Mouse (Mus musculus) naive thymus-derived CD4-positive, alpha-beta T cell, adult 2 months (primary cell): ENCODE measurements around the gene Tfdp2.
A peak's percentile ranks its signal among the peaks of the same experiment; 100 is the strongest.
"Not testable (repeated sequence)": the region's sequence is repeated elsewhere in the genome, so short reads cannot be mapped to it uniquely, and the experiment has no call there.

Experiments used
- DNase-seq: peaks from one replicate; pipeline ENCODE4 v3.0.0-alpha.2; 2011; ENCODE audit warnings: low read depth

The Tfdp2 gene

GRCm38 (mm10) chr9:96195885-96196622 lies at the start of gene Tfdp2:
Gene Tfdp2 (plus strand): TSS chr9:96196275.
- peak; percentile 88 for DNase-seq

- DNase-seq, result no peak
Measured at GRCm38 (mm10) chr9:96152801-96153200, 43.3 kb upstream of the Tfdp2 start.

- no peak for DNase-seq
Measured at GRCm38 (mm10) chr9:96158431-96158830, 37.6 kb upstream of the Tfdp2 start.

GRCm38 (mm10) chr9:96159047-96159446 lies 37.0 kb upstream of the Tfdp2 start:
- DNase-seq, result no peak

- no peak for DNase-seq
Measured at GRCm38 (mm10) chr9:96160767-96161166, 35.3 kb upstream of the Tfdp2 start.

GRCm38 (mm10) chr9:96162421-96162820 lies 33.7 kb upstream of the Tfdp2 start:
- no peak for DNase-seq

GRCm38 (mm10) chr9:96163443-96163842 lies 32.6 kb upstream of the Tfdp2 start:
- DNase-seq, result no peak

- DNase-seq, result not testable (repeated sequence)
Measured at GRCm38 (mm10) chr9:96163983-96164382, 32.1 kb upstream of the Tfdp2 start.

- DNase-seq, result peak; percentile 82
Measured at GRCm38 (mm10) chr9:96167168-96167585, 28.9 kb upstream of the Tfdp2 start.

- DNase-seq, result no peak
Measured at GRCm38 (mm10) chr9:96170600-96170999, 25.5 kb upstream of the Tfdp2 start.

GRCm38 (mm10) chr9:96184909-96185308 lies 11.2 kb upstream of the Tfdp2 start:
- no peak for DNase-seq

GRCm38 (mm10) chr9:96186701-96187100 lies 9.4 kb upstream of the Tfdp2 start:
- no peak for DNase-seq

- peak; percentile 64 for DNase-seq
Measured at GRCm38 (mm10) chr9:96196636-96197181, 634 bp downstream of the Tfdp2 start.

- DNase-seq, result no peak
Measured at GRCm38 (mm10) chr9:96197806-96198205, 1.7 kb downstream of the Tfdp2 start.

- no peak for DNase-seq
Measured at GRCm38 (mm10) chr9:96203663-96204062, 7.6 kb downstream of the Tfdp2 start.

GRCm38 (mm10) chr9:96207428-96207827 lies 11.4 kb downstream of the Tfdp2 start:
- no peak for DNase-seq

- DNase-seq, result no peak
Measured at GRCm38 (mm10) chr9:96213036-96213645, 17.1 kb downstream of the Tfdp2 start.

- no peak for DNase-seq
Measured at GRCm38 (mm10) chr9:96214171-96214570, 18.1 kb downstream of the Tfdp2 start.

GRCm38 (mm10) chr9:96217299-96217698 lies 21.2 kb downstream of the Tfdp2 start:
- no peak for DNase-seq

GRCm38 (mm10) chr9:96217799-96218198 lies 21.7 kb downstream of the Tfdp2 start:
- DNase-seq, result no peak

- no peak for DNase-seq
Measured at GRCm38 (mm10) chr9:96219114-96219669, 23.1 kb downstream of the Tfdp2 start.

- DNase-seq, result no peak
Measured at GRCm38 (mm10) chr9:96220419-96220818, 24.3 kb downstream of the Tfdp2 start.

- no peak for DNase-seq
Measured at GRCm38 (mm10) chr9:96223302-96223701, 27.2 kb downstream of the Tfdp2 start.
